Mouse (Mus musculus) forebrain, embryonic 11.5 days (tissue): Measurements from ENCODE around the gene Foxa3. TPM values are rescaled to one million over a fixed set of nuclear protein-coding genes. Genes with fewer than 3 reads are reported as not detected.
"Not testable (repeated sequence)": the region's sequence is repeated elsewhere in the genome, so short reads cannot be mapped to it uniquely, and the experiment has no call there.

Experiments
- ATAC-seq: fragments of 200-750 bp; cut with Nextera tagmentation; replicated peaks from 2 replicates; pipeline ENCODE4 v1.8.0; 2017; ENCODE audit warnings: moderate TSS enrichment; ENCODE audit not compliant: low FRiP score
- DNase-seq: peaks from one replicate; pipeline ENCODE4 v3.0.0-alpha.2; 2017; ENCODE audit warnings: low spot score
- H3K27ac ChIP-seq: fragments of 300-500 bp; sonication (generic); 2 replicates; pipeline ENCODE4 v1.5.1; 2014; ENCODE audit warnings: low read depth, low read length
- H3K27me3 ChIP-seq: fragments of 300-500 bp; sonication (generic); 2 replicates; pipeline ENCODE4 v1.6.1; 2014; ENCODE audit warnings: mild to moderate bottlenecking, low read length, mixed read lengths; ENCODE audit not compliant: control insufficient read depth, insufficient read depth
- H3K36me3 ChIP-seq: fragments of 300-500 bp; sonication (generic); 2 replicates; pipeline ENCODE4 v1.6.1; 2014; ENCODE audit warnings: mild to moderate bottlenecking, low read length, moderate library complexity, mixed read lengths; ENCODE audit not compliant: control insufficient read depth, insufficient read depth
- H3K4me1 ChIP-seq: fragments of 300-500 bp; sonication (generic); replicated peaks from 2 replicates; pipeline ENCODE4 v1.6.1; 2014; ENCODE audit warnings: low read length, mixed read lengths; ENCODE audit not compliant: control insufficient read depth, insufficient read depth
- H3K4me2 ChIP-seq: fragments of 300-500 bp; sonication (generic); 2 replicates; pipeline ENCODE4 v1.6.1; 2014; ENCODE audit warnings: low read depth, mild to moderate bottlenecking, low read length, moderate library complexity, mixed read lengths; ENCODE audit not compliant: severe bottlenecking
- H3K4me3 ChIP-seq: fragments of 300-500 bp; sonication (generic); 2 replicates; pipeline ENCODE4 v1.5.1; 2014; ENCODE audit warnings: low read depth, low read length
- H3K9ac ChIP-seq: fragments of 300-500 bp; sonication (generic); 2 replicates; pipeline ENCODE4 v1.6.1; 2014; ENCODE audit warnings: low read length
- H3K9me3 ChIP-seq: fragments of 300-500 bp; sonication (generic); 2 replicates; pipeline ENCODE4 v1.6.1; 2016; ENCODE audit warnings: low read length, mixed read lengths; ENCODE audit not compliant: control insufficient read depth
- WGBS: fragments of 180-500 bp; shearing (Covaris S2); extraction: QIAGEN DNeasy Blood & Tissue Kit; methylation state at CpG from one replicate; pipeline ENCODE4 v1.1.7; 2014; 5-methylcytosine and 5-hydroxymethylcytosine counted together
- polyA plus RNA-seq: library from polyadenylated mRNA; unstranded; fragments of >200 nt; fragmentation: Nextera tagmentation; extraction: Ambion mirVana; gene quantifications from 2 replicates; pipeline ENCODE4 v1.2.1, GENCODE M21; 2014

The Foxa3 gene
- not detected in 2 replicates for polyA plus RNA-seq

DNA sequence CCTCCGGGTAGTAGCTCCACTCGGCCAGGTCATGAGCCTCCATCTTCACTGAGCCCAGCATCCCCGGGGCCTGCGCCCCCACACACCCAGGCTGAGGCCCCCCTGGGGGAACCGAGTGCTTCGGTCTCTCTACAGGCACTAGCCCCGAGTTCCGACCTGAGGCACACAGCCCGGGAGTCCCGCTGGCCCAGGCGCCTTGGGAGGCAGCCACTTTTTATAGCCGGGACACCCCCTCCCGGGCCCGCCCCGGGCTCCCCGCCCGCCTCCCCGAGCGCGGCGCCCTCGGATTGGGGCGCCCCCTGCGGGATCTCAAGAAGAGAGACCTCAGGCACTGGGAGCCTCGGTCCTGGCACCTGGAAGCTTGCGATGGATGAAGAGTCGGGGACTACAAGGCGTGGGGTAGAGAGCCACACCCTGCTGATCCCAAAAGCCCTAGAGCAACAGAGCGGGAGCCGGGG is at the start of gene Foxa3:
TSS of gene Foxa3 (minus strand) at position 182 of the 458 bp plus-strand sequence.
- Histone ChIP-seq H3K4me2 (peak within 1 kb of the TSS; percentile 62; the same call in 1 of the 2 replicates), H3K27ac (no peak within 1 kb of the TSS), H3K4me3 (peak within 1 kb of the TSS; percentile 86), H3K4me1 (0 out of 2 replicates have a peak, but pooled peaks cover 2% of the 10 kb centered on the region), H3K36me3 (no peaks in the 10 kb centered on the region; the same call in 1 of the 2 replicates), H3K9ac (peak within 1 kb of the TSS; percentile 92), H3K27me3 (peaks cover 22% of the 10 kb centered on the region), H3K9me3 (no peaks in the 10 kb centered on the region)
- 4% methylated on average over 30 of the region's 30 CpGs for WGBS
- DNase-seq (peak; percentile 61), ATAC-seq (peak; percentile 20)

DNA sequence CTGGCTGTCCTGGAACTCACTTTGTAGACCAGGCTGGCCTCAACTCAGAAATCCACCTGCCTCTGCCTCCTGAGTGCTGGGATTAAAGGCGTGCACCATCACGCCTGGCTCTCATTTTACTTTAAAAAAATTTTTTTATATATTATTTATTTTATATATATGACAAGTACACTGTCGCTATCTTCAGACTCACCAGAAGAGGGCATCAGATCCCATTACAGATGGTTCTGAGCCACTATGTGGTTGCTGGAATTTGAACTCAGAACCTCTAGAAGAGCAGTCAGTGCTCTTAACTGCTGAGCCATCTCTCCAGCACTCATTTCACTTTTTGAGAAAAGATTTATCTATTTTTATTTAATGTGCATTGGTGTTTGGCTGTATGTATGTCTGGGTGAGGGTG is 47.7 kb upstream of the Foxa3 start:
- DNase-seq, H3K9ac ChIP-seq, ATAC-seq, H3K4me3 ChIP-seq, H3K36me3 ChIP-seq, H3K4me1 ChIP-seq, H3K27me3 ChIP-seq, H3K9me3 ChIP-seq, H3K27ac ChIP-seq, H3K4me2 ChIP-seq: not testable (repeated sequence)
- 62% methylated on average over 3 of the region's 3 CpGs for WGBS

DNA sequence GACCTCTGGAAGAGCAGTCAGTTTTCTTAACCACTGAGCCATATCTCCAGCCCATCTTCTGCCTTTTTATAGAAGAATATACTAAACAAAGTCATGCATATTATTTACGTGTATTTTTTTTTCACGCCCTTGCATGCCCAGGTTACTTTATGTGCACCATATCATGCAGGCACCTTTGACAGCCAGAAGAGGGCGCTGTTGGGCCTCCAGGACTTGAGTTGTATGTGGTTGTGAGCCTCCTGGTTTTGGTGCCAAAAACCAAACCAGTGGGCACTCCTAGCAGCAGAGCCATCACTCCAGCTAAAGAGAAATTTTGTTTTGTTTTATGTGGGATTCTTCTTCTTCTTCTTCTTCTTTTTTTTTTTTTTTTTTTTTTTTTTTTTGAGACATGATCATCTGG is 46.2 kb upstream of the Foxa3 start:
- H3K36me3 ChIP-seq = no peaks in the 10 kb centered on the region
- no peaks in the 10 kb centered on the region for H3K4me1 ChIP-seq
- no peaks in the 10 kb centered on the region for H3K9me3 ChIP-seq
- ATAC-seq (no peak), DNase-seq (peak; percentile 58)
- H3K4me3 ChIP-seq = no peak overlapping the region
- no peak overlapping the region for H3K9ac ChIP-seq
- no peak overlapping the region for H3K27ac ChIP-seq
- H3K4me2 ChIP-seq = no peak overlapping the region
- 52% methylated on average over 3 of the region's 3 CpGs for WGBS
- H3K27me3 ChIP-seq = peaks cover 20% of the 10 kb centered on the region

DNA sequence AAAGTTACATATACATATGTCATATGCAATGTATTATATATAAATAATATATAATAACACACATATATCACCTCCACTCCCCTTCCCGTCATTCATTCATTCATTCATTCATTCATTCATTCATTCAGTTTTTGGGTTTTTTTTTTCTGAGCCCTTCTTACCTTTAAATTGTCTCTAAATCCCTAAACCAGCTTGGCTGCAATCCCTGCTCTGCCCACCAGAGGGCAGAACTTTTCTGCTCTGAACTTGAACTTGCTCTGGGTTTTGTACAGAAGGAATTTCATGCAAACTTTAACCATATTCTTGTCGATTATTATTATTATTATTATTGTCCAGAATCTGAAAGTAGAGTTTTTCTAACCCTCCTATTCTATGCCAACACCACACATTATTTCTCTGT is 45.4 kb upstream of the Foxa3 start:
- Histone ChIP-seq H3K27me3 (peaks cover 20% of the 10 kb centered on the region), H3K9ac (no peak overlapping the region), H3K9me3 (no peaks in the 10 kb centered on the region), H3K4me3 (no peak overlapping the region), H3K27ac (no peak overlapping the region), H3K36me3 (no peaks in the 10 kb centered on the region), H3K4me2 (no peak overlapping the region), H3K4me1 (no peaks in the 10 kb centered on the region)
- DNase-seq (peak; percentile 85), ATAC-seq (no peak)
- 2% methylated on average over 2 of the region's 2 CpGs for WGBS

DNA sequence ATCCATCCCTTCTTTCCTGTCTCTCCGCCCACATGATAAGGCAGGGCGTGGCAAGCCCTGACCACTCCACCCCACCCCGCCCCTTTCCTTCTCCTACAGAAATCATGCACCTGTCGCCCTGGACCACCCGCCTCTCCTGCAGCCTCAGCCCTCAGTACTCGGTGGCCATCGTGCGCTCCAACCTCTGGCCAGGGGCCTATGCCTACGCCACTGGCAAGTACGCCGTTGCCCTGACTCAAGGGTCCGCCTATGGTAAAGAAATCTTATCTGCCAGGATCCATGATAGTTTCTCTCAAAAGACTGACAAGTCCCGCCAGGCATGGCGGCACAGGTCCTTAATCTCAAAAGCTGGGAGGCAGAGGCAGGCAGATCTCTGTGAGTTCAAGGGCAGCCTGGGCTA is 44.6 kb upstream of the Foxa3 start:
- H3K9ac ChIP-seq = no peak overlapping the region
- H3K4me1 ChIP-seq = no peaks in the 10 kb centered on the region
- no peak overlapping the region for H3K4me3 ChIP-seq
- H3K9me3 ChIP-seq = no peaks in the 10 kb centered on the region
- H3K36me3 ChIP-seq = no peaks in the 10 kb centered on the region
- H3K4me2 ChIP-seq = no peak overlapping the region
- no peak for ATAC-seq
- no peak overlapping the region for H3K27ac ChIP-seq
- H3K27me3 ChIP-seq = peaks cover 20% of the 10 kb centered on the region
- WGBS = 69% methylated on average over 13 of the region's 14 CpGs
- peak; percentile 50 for DNase-seq

DNA sequence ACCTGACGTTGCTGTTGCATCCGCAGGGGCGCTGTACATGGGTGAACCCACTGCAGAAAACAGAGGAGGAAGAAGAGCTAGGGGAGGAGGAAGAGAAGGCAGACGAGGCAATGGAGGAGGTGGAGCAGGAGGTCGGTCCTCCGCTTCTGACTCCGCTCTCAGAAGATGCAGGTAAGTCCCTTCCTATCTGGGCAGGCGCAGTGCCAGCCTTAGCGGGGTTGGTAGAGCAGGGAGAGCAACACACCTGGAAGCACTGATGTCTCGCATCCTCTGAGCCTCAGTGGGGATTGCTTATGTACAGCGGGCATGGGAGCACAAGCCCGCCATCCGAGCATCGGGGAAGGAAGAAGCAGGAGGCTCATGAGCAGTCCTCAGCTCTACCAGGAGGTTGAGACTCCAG is 43.7 kb upstream of the Foxa3 start:
- no peak for ATAC-seq
- Histone ChIP-seq H3K9me3 (no peaks in the 10 kb centered on the region), H3K27ac (no peak overlapping the region), H3K4me2 (no peak overlapping the region), H3K27me3 (peaks cover 20% of the 10 kb centered on the region), H3K9ac (no peak overlapping the region), H3K36me3 (no peaks in the 10 kb centered on the region), H3K4me1 (no peaks in the 10 kb centered on the region), H3K4me3 (no peak overlapping the region)
- DNase-seq = no peak
- WGBS = 53% methylated on average over 14 of the region's 14 CpGs

DNA sequence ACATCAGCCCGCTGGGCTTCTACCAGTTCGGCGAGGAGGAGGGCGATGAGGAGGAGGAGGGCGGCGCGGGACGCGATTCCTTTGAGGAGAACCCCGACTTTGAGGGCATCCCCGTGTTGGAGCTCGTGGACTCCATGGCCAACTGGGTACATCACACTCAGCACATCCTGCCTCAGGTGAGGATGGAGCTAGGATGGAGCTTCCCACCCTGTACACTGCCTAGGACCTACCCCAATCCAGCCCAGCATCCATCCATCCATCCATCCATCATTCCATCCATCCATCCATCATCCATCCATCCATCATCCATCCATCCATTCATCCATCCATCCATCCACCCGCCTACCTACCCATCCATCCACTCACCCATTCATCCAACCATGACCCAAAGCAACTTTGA is 42.6 kb upstream of the Foxa3 start:
- H3K27ac ChIP-seq = no peak overlapping the region
- H3K9me3 ChIP-seq = no peaks in the 10 kb centered on the region
- DNase-seq = no peak
- H3K4me2 ChIP-seq = no peak overlapping the region
- WGBS = 60% methylated on average over 13 of the region's 13 CpGs
- H3K9ac ChIP-seq = no peak overlapping the region
- no peak for ATAC-seq
- H3K4me1 ChIP-seq = no peaks in the 10 kb centered on the region
- H3K4me3 ChIP-seq = no peak overlapping the region
- no peaks in the 10 kb centered on the region for H3K36me3 ChIP-seq
- peaks cover 20% of the 10 kb centered on the region for H3K27me3 ChIP-seq

DNA sequence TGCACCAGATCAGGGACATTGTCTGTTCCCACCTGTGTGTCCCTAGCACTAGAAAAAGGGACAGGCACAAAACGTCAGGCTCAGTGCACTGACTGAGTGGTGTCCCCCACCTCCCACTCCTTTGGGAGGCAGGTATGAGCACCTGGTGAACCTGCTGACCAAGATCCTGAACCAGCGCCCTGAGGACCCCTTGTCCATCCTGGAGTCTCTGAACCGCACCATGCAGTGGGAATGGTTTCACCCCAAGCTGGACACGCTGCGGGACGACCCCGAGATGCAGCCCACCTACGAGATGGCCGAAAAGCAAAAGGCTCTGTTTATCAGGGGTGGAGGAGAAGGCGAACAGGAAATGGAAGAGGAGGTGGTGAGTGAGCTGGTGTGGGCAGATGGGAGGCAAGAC is 34.1 kb upstream of the Foxa3 start:
- H3K4me3 ChIP-seq = no peak overlapping the region
- H3K9ac ChIP-seq = no peak overlapping the region
- H3K4me1 ChIP-seq = no peaks in the 10 kb centered on the region
- no peaks in the 10 kb centered on the region for H3K36me3 ChIP-seq
- 94% methylated on average over 10 of the region's 10 CpGs for WGBS
- no peak overlapping the region for H3K4me2 ChIP-seq
- no peak overlapping the region for H3K27ac ChIP-seq
- no peaks in the 10 kb centered on the region for H3K9me3 ChIP-seq
- no peak for DNase-seq
- ATAC-seq = no peak
- no peaks in the 10 kb centered on the region for H3K27me3 ChIP-seq

DNA sequence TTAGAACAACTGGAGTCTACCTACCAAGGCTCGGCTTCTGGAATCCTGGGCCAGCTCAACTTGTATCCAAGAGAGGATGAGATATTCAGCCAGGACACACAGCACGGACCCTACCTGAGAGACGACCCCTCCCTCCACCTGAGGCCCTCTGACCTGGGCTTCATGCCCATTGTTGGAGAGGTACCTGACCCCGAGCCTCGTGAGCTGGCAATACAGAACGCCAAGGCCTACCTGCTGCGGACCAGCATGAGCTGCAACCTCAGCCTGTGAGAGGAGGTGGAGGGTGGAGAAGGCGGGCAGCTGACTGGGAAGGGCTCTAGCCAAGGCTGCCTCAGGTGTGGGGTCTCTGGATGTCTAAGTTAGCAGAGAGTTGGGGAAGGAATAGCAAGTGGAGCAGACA is 31.8 kb upstream of the Foxa3 start:
- WGBS = 88% methylated on average over 8 of the region's 8 CpGs
- Histone ChIP-seq H3K4me1 (no peaks in the 10 kb centered on the region), H3K4me3 (no peak overlapping the region), H3K36me3 (peaks cover 8% of the 10 kb centered on the region; the same call in 1 of the 2 replicates), H3K4me2 (no peak overlapping the region), H3K27me3 (no peaks in the 10 kb centered on the region), H3K9me3 (no peaks in the 10 kb centered on the region), H3K27ac (no peak overlapping the region), H3K9ac (no peak overlapping the region)
- ATAC-seq (no peak), DNase-seq (no peak)
